In genomic region chr14:54108311-54109074, GRCm38 (mm10) we compare ENCODE assay signal across 8 mouse cellular contexts.
DNase-seq lines count a peak whose midpoint lies in the region; TF ChIP-seq lines count a peak whose summit lies in the region.

No protein-coding gene starts in this region.

- intact Hi-C loops in gastrocnemius, adult 2 months (cut with DNase I) = no loop called here

- no peak overlapping the region for H3K4me3 ChIP-seq in gastrocnemius, adult 2 months
- H3K4me3 ChIP-seq in lung, adult 2 months (replicated peaks; ENCODE audit: extremely low read depth, low read depth, low read length) = no peak overlapping the region

- DNase-seq in gastrocnemius, adult 2 months = peak; percentile 31
- no peak for DNase-seq in gastrocnemius, adult 8-10 months (ENCODE audit: low spot score in 2 of 2)
- peak; percentile 79 for DNase-seq in ES-CJ7 (ENCODE audit: low read depth, low spot score)
- DNase-seq in cerebellum, postnatal 10 days = peak; percentile 72 to 73
- peak; percentile 68 for DNase-seq in heart, postnatal 4 days
- DNase-seq in lung, adult 2 months = peak; percentile 44
- peak; percentile 16 for DNase-seq in retina, postnatal 7 days (ENCODE audit: low read depth, low spot score)
- DNase-seq in right cerebral cortex, postnatal 25 days = no peak

- 13% methylated on average over 9 of the region's 9 CpGs for WGBS in lung, adult 2 months

- no peak for TF ChIP-seq CTCF in gastrocnemius, adult 2 months (IDR thresholded peaks at IDR 0.05)
- no peak for TF ChIP-seq CTCF in lung, adult 2 months (IDR thresholded peaks at IDR 0.05; ENCODE audit: insufficient read depth, low read length)

- peaks cover 6% of the 10 kb centered on the region for H3K4me1 ChIP-seq in lung, adult 2 months (ENCODE audit: control insufficient read depth, insufficient read depth, low read length)

- no peak for TF ChIP-seq POLR2A in lung, adult 2 months (IDR thresholded peaks at IDR 0.05; ENCODE audit: borderline replicate concordance, extremely low read depth, low read depth, low read length)

- H3K27ac ChIP-seq in gastrocnemius, adult 2 months = no peak overlapping the region

Comparison
In these comparisons a context has a peak if more than half of its experiments do, and no peak if none do; other contexts are left out.
1. DNase-seq: peak in gastrocnemius, adult 2 months (single experiment), ES-CJ7 (single experiment), cerebellum, postnatal 10 days (2 of 2), heart, postnatal 4 days (single experiment), lung, adult 2 months (single experiment) and retina, postnatal 7 days (single experiment); none in gastrocnemius, adult 8-10 months (0 of 2) and right cerebral cortex, postnatal 25 days (single experiment).